Mouse (Mus musculus) limb, embryonic 14.5 days (tissue): Measurements from ENCODE around the gene D430019H16Rik. TPM values are rescaled to one million over a fixed set of nuclear protein-coding genes. Genes with fewer than 3 reads are reported as not detected.

Source experiments
- ATAC-seq: fragments of 200-750 bp; cut with Nextera tagmentation; 2 replicates; pipeline ENCODE4 v1.8.0; 2017; ENCODE audit warnings: low read depth, moderate number of reproducible peaks, moderate TSS enrichment; ENCODE audit not compliant: low FRiP score
- DNase-seq: peaks from one replicate; pipeline ENCODE4 v3.0.0-alpha.2; 2015; ENCODE audit warnings: low spot score
- H3K27ac ChIP-seq: fragments of 300-500 bp; sonication (generic); replicated peaks from 2 replicates; pipeline ENCODE4 v1.5.1; 2014; ENCODE audit warnings: low read depth, mild to moderate bottlenecking, low read length, moderate library complexity, mixed read lengths
- H3K27me3 ChIP-seq: fragments of 300-500 bp; sonication (generic); 2 replicates; pipeline ENCODE4 v1.6.1; 2014; ENCODE audit warnings: low read length, mixed read lengths; ENCODE audit not compliant: control insufficient read depth, insufficient read depth
- H3K36me3 ChIP-seq: fragments of 300-500 bp; sonication (generic); 2 replicates; pipeline ENCODE4 v1.6.1; 2014; ENCODE audit warnings: mild to moderate bottlenecking, low read length, moderate library complexity, mixed read lengths; ENCODE audit not compliant: control insufficient read depth, insufficient read depth
- H3K4me1 ChIP-seq: fragments of 300-500 bp; sonication (generic); 2 replicates; pipeline ENCODE4 v1.6.1; 2014; ENCODE audit warnings: antibody characterized with exemption, low read length, mixed read lengths; ENCODE audit not compliant: control insufficient read depth, insufficient read depth
- H3K4me2 ChIP-seq: fragments of 300-500 bp; sonication (generic); replicated peaks from 2 replicates; pipeline ENCODE4 v1.6.1; 2014; ENCODE audit warnings: low read depth, mild to moderate bottlenecking, low read length, moderate library complexity; ENCODE audit not compliant: severe bottlenecking
- H3K4me3 ChIP-seq: fragments of 300-500 bp; sonication (generic); replicated peaks from 2 replicates; pipeline ENCODE4 v1.5.1; 2014; ENCODE audit warnings: low read length
- H3K9ac ChIP-seq: fragments of 300-500 bp; sonication (generic); 2 replicates; pipeline ENCODE4 v1.6.1; 2014; ENCODE audit warnings: mild to moderate bottlenecking, low read depth, low read length, moderate library complexity; ENCODE audit not compliant: severe bottlenecking
- H3K9me3 ChIP-seq: fragments of 300-500 bp; sonication (generic); 2 replicates; pipeline ENCODE4 v1.6.1; 2016; ENCODE audit warnings: low read length; ENCODE audit not compliant: control insufficient read depth
- POLR2A ChIP-seq: fragments of 200-500 bp; IDR thresholded peaks from 2 replicates; pipeline ENCODE4 v1.8.0; 2012; ENCODE audit warnings: inconsistent platforms, mild to moderate bottlenecking, moderate library complexity, borderline replicate concordance; ENCODE audit not compliant: insufficient read depth, insufficient read length; ENCODE audit errors: extremely low read depth
- WGBS: fragments of 180-500 bp; shearing (Covaris S2); extraction: QIAGEN DNeasy Blood & Tissue Kit; methylation state at CpG from one replicate; pipeline ENCODE4 v1.1.7; 2014; 5-methylcytosine and 5-hydroxymethylcytosine counted together
- polyA plus RNA-seq, 2 experiments: library from polyadenylated mRNA; depleted of rRNA in 1 of 2; stranded (reverse) in 1 of 2; unstranded in 1 of 2; fragments of >200 nt; fragmentation: Nextera tagmentation in 1 of 2; extraction: Ambion mirVana in 1 of 2; gene quantifications; 2 replicates each; pipeline versions ENCODE4 v1.2.1 to v1.2.3; 2012 to 2014

D430019H16Rik gene
- polyA plus RNA-seq, 2 experiments: 4.2 to 19.3 TPM

- H3K4me2 ChIP-seq: no peak overlapping the region
- H3K27ac ChIP-seq: no peak overlapping the region; the same call in 1 of the 2 replicates
- no peaks in the 10 kb centered on the region for H3K36me3 ChIP-seq
- DNase-seq (no peak), ATAC-seq (no peak)
- no peak overlapping the region for H3K9ac ChIP-seq
- no peaks in the 10 kb centered on the region for H3K27me3 ChIP-seq
- no peak for TF ChIP-seq POLR2A
- H3K9me3 ChIP-seq: no peaks in the 10 kb centered on the region
- no peak overlapping the region for H3K4me3 ChIP-seq
- WGBS: 72% methylated on average over 16 of the region's 16 CpGs
- H3K4me1 ChIP-seq: peaks cover 5% of the 10 kb centered on the region; the same call in 1 of the 2 replicates
Observed at GRCm38 (mm10) chr12:105511671-105512502, 58.2 kb downstream of the D430019H16Rik start.

GRCm38 (mm10) chr12:105514111-105514510 is 60.5 kb downstream of the D430019H16Rik start:
- no peaks in the 10 kb centered on the region for H3K36me3 ChIP-seq
- no peak for TF ChIP-seq POLR2A
- H3K9ac ChIP-seq: no peak overlapping the region
- no peak overlapping the region for H3K27ac ChIP-seq
- H3K9me3 ChIP-seq: no peaks in the 10 kb centered on the region
- H3K4me3 ChIP-seq: no peak overlapping the region
- H3K27me3 ChIP-seq: no peaks in the 10 kb centered on the region
- 50% methylated on average over 10 of the region's 10 CpGs for WGBS
- no peaks in the 10 kb centered on the region for H3K4me1 ChIP-seq
- no peak overlapping the region for H3K4me2 ChIP-seq
- ATAC-seq (no peak), DNase-seq (no peak)

- ATAC-seq (0 out of 2 replicates have a peak, but pooled peaks have one; percentile 20), DNase-seq (peak; percentile 59)
- Histone ChIP-seq H3K36me3 (no peaks in the 10 kb centered on the region), H3K4me1 (peaks cover 11% of the 10 kb centered on the region), H3K9ac (no peak overlapping the region), H3K4me3 (no peak overlapping the region), H3K9me3 (no peaks in the 10 kb centered on the region), H3K27me3 (no peaks in the 10 kb centered on the region), H3K4me2 (no peak overlapping the region), H3K27ac (no peak overlapping the region)
- 63% methylated on average over 21 of the region's 21 CpGs for WGBS
- TF ChIP-seq POLR2A: no peak
Observed at GRCm38 (mm10) chr12:105517026-105517675, 63.5 kb downstream of the D430019H16Rik start.

GRCm38 (mm10) chr12:105519851-105520250 is 66.2 kb downstream of the D430019H16Rik start:
- Histone ChIP-seq H3K36me3 (no peaks in the 10 kb centered on the region), H3K9me3 (no peaks in the 10 kb centered on the region), H3K4me3 (no peak overlapping the region), H3K4me1 (peaks cover 11% of the 10 kb centered on the region), H3K4me2 (no peak overlapping the region), H3K27ac (no peak overlapping the region), H3K9ac (no peak overlapping the region), H3K27me3 (no peaks in the 10 kb centered on the region)
- 70% methylated on average over 2 of the region's 2 CpGs for WGBS
- ATAC-seq (no peak), DNase-seq (no peak)
- TF ChIP-seq POLR2A: no peak

- no peaks in the 10 kb centered on the region for H3K27me3 ChIP-seq
- H3K9ac ChIP-seq: no peak overlapping the region
- WGBS: 45% methylated on average over 15 of the region's 15 CpGs
- H3K4me3 ChIP-seq: no peak overlapping the region
- H3K36me3 ChIP-seq: no peaks in the 10 kb centered on the region
- peak; percentile 82 for ATAC-seq
- 0 out of 2 replicates have a peak overlapping the region, but pooled peaks have one; percentile 22 for H3K27ac ChIP-seq
- H3K9me3 ChIP-seq: no peaks in the 10 kb centered on the region
- no peak for TF ChIP-seq POLR2A
- peak overlapping the region; percentile 4; the same call in 1 of the 2 replicates for H3K4me2 ChIP-seq
- H3K4me1 ChIP-seq: peaks cover 11% of the 10 kb centered on the region
- peak; percentile 78 for DNase-seq
Observed at GRCm38 (mm10) chr12:105521170-105521762, 67.6 kb downstream of the D430019H16Rik start.
